Mouse (Mus musculus) thymus, postnatal 14 days (tissue): ENCODE measurements around the gene Lrsam1.

Source experiments
- DNase-seq: peaks from one replicate; pipeline ENCODE4 v3.0.0; 2021

The Lrsam1 gene

DNA sequence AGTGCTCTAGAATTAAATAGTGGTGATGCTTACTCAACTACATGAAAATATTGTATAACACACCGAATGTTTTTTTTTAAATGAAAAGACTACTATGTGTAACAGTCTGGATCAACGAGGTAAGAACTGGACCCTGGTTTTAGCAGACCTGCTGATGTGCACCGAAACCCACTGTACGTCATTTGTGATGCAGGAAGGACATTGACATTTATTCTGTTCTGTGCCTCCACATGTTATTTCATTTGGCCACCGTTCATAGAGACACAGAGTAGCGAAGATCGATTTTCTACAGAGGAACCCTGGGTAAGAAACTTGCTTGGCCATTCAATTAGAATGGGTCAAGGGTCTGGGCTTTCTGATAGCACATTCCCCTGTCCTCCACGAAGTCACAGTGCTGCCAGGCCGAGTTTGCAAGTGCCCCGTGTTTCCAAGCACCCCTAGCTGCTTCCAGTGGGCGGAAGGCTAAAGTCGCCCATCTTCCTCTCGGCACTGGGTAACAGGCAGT, 4.8 kb upstream of the Lrsam1 start:
- DNase-seq, result no peak

DNA sequence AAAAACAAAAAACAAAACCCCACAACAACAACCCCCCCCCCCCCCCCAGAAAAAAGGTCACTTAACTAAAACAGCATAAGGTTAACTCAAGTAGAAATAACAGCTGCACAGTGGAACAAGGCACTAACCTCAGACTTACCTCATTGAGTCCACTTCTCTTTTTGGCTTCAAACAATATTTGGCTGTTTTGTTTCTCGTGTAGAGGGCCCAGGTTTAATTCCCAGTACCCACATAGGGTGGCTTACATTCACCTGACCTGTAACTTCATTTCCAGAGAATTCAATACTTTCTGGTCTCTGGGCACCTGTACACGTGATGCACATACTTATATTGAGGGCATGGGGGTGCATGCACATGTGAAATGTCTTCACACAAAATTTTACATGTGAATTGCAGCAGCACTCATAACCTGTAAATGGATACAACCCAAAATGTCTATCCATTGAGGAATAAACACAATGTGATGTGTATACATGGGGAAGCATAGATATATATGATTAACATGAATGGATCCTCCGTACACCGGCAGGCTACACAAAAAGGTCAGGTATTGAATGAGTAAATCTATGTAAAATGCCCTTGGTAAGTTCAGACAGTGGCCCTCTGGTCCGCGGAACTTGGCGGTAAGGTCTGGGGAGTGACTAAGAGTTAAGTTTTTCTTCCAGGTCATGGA, 4.2 kb upstream of the Lrsam1 start:
- DNase-seq, result no peak

DNA sequence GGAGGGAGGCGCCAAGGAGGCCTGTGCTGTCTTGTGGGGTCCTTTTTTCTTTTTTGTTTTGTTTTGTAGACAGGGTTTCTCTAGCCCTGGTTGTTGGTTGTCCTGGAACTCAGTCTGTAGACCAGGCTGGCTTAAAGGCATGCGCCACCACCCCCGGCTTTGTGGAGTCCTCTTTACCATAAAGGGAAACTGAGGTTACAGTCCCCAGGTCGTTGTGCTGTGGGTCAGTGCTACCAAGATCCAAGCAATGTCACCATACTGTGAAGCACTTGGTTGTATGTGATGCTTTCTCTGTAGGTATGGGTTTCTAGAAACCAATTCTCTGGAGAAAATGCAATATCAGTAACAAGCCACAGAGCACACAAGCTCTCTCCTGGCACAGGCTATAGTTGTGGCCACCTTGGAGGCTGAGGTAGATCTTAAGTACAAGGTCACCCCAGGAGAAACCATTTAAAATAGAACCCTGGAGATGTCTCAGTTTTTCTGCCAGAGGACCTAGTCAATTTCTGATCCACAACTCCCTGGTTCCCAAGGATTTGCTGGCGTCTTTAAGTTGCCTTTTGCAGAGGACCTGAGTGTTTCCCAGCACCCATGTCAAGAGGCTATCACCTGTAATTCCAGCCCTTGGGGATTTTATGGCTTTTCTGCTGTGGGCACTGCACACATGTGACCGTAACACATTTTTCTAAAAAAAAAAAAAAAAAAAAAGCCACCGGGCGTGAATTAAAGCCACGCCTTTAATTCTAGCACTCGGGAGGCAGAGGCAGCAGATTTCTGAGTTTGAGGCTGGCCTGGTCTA, 3.4 kb upstream of the Lrsam1 start:
- no peak for DNase-seq

DNA sequence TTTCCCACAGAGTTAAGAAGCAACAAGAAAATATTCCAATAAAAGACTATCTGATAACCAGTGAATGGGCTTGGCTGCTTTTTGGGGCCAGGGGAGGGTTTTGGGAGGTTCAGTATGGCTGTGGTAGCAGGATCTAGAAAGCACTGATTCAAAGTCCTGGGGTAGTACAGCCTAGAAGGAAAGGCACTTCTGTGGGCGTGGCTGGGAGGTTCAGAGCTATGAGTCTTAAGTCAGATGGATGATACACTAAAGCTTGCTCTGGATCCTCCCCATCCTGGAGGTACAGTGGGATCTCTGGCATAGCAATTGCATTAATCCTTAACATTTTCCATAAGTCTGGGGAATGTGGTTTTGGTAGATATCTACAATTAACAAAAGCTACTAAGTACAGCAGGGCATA, 2.6 kb upstream of the Lrsam1 start:
- no peak for DNase-seq

DNA sequence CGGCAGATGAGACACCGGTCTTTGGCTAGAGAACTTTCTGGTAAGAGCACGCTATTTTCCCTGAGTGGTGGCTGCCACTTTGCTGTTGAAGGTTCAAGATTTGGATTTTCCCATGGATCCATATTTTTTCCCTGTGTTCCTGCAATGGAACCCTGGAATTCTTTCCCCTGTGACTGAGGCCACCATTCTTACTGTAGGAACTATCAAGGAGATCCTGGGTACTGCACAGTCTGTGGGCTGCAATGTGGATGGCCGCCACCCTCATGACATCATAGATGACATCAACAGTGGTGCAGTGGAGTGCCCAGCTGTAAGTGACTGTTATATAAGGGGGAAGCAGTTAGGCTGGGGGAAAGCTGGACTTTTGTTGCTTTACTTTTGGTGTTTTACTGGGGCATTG, 2.1 kb upstream of the Lrsam1 start:
- DNase-seq, result no peak

DNA sequence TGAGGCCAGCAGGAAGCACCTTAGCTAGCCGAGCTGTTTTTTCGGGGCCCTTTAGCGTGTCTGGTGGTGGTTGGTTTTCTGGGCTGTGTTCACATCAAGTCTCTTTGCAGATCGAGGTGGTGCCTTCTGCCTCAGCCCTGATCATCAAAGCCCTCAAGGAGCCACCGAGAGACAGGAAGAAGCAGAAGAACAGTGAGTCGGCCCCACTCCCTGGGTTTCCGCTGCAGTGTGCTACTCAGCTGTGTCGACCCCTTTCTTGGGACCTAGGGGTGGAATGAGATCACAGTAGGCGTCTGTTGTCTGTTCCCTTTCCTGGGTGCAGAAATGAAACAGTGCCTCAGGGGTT, 1.4 kb upstream of the Lrsam1 start:
- peak; percentile 79 for DNase-seq

DNA sequence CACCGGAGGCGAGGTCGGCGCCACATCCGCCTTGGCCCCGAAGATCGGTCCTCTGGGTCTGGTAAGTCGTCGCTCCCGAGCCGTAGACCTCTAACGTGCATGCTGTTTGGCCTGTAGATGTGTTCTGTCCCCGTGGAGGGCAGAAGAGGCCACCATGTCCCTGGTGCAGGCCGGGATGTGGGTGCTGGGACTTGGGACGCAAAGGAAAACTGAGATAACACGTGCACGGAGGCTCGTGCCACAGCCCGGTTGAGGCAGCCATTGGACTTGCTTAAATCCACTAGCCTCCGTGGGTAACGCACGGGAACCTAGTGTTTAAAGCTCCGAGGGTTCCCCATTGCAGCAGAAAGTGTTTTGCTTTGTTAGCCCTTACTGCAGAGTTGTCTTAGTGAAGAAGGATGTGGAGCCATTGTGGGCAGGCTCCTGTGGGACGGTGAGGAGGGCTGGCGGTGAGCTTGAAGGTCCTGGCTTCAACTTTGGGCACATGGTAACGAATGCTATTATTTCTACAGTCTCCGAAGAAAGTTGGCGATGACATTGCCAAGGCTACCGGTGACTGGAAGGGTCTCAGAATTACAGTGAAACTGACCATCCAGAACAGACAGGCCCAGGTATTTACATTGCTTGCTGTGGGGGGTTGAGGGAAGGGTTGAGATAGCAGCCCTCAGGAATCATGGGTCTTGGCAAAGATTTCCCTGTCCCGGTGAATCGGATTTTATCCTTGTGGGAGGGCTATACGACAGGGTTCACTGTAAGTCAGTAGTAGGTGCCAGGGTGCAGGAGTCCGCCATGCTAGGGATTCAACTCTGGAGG, 854 bp upstream of the Lrsam1 start:
- DNase-seq, result no peak

DNA sequence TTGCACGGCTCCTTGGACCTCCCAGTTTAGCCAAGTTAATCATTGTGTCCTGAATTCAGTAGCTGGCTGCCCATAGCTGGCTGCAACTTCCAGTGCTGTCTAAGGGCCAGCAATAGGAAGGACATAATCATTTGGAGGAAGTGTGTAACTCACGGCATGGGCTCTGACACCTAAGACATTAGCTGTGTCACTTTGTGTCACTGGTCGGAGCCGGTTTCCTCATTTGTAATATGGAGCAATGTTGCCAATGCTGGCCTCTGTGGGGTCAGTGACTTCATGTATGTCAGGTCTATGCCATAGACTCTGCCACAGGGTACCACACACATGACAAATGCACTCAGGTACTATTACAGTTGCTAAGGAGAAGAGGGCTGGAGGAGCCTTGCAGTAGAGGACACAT, 1.1 kb downstream of the Lrsam1 start:
- no peak for DNase-seq

DNA sequence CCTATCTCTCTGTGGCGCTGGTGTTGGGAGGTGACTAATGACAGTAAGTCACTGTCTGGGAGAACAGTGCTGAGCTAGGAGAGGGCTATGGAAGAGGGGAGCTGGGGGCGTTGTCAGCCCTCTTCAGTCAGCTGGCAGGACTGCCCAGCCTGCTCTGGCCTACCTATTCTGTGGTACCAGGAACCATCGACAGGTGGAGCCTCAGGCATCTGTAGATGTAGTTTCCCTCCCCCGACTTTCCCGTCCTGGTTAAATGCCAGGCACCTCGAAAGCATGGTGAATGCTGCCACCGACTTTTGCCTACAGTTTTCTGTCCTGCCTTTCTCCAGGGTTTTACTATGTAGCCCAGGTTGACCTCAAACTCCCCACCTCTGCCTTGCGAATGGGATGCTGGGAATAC, 4.1 kb downstream of the Lrsam1 start:
- DNase-seq, result no peak

DNA sequence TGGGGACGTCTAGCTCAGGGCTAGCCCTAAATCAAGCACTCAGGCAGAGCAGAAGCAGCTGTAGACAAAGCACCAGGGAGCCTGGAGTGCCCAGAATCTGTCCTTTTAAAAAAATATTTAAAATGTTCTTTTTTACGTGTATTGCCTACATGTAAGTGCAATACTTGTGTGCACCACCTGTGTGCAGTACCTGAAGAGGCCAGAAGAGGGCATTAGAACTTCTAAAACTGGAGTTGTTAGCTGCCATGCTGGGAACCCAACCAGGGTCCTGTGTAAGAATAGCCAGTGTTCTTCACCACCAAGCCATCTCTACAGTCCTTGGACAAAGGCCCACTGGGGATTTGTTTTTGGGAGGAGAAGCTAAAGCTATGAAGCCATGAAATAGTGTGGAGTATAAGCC, 6.8 kb downstream of the Lrsam1 start:
- DNase-seq, result peak; percentile 30

DNA sequence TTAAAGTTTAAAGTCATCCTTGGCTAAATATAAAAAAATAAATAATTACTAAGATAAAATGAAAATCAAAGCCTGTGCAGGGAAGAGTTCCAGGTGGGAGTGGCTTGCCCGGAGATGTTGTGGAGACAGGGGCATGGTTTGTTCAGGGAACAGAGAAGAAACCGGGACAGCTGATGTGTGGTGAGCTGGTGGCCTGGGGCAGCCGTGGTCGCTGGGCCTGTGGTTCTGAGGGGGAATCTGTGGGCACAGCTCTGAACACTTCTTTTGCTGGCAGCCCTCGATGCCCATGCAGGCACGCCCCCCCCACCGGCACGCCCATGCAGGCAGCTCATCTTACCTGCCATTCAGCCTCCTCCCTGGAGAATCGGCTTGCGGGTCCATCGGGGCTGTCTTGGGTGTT, 14.0 kb downstream of the Lrsam1 start:
- DNase-seq, result no peak

DNA sequence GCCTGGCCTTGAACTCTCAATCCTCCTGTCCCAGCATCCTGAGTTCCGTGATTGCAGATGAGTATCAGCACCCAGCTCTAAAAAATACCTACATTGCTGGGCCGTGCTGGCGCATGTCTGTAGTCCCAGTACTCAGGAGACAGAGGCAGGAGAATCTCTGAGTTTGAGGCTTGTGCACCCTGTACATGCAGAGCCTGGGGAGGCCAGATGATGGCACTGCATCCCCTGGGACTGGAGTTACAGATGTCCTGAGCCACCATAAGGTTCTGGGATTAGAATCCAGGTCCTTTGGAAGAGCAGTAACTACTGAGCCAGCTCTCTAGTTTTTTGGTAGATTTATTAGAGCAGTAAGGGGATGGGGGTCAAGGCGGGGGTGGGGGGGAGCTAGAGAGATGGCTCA, 20.9 kb downstream of the Lrsam1 start:
- no peak for DNase-seq

DNA sequence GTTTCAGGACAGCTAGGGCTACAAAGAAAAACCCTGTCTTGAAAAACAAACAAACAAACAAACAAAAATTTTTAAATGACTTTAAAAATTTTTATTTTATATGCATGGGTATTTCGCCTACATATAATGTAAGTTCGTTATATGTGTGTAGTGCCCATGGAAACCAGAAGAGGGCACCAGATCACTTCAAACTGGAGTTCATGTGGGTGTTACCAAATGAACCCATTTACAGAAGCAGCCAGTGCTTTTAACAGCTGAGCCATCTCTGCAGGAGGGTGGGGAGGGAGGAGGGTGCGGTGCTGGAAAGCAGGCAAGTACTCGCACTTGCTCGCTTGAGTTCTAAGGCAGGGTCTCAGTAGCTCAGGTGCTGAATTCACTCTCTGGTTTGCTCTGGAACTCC, 22.0 kb downstream of the Lrsam1 start:
- peak; percentile 76 for DNase-seq

DNA sequence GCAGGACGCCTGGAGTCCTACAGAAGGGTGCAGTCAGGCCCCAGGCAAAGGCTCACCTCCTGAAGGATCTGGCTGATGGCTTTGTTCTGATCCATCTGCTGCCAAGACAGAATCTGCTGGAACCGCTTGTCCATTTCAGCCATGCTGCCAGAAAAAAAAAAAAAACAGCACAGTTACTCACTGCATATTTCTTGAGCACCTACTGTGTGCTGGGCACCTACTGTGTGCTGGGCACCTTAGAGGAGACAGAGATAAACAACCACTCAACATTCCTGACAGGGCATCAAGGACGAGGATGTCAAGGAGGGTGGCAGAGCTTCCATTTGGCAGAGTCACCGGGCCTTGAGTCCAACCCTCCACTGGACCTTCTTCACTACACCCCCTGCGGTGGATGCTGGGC, 22.7 kb downstream of the Lrsam1 start:
- no peak for DNase-seq

DNA sequence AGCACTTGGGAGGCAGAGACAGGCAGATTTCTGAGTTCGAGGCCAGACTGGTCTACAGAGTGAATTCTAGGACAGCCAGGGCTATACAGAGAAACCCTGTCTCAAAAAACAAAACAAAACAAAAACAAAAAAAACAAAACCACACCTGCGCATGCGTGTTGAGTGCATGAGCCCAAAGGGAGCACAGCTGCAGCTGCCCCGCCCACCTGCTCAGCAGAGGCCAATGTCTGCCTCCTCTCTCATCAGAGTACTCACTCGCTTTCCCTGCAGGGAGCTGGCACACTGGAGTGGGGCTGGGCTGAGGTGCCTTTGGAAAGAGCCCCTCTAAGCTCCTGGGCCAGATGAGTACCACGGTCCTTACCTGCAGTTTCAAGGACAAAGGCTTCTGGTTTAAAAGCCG, 29.7 kb downstream of the Lrsam1 start:
- DNase-seq, result peak; percentile 89

DNA sequence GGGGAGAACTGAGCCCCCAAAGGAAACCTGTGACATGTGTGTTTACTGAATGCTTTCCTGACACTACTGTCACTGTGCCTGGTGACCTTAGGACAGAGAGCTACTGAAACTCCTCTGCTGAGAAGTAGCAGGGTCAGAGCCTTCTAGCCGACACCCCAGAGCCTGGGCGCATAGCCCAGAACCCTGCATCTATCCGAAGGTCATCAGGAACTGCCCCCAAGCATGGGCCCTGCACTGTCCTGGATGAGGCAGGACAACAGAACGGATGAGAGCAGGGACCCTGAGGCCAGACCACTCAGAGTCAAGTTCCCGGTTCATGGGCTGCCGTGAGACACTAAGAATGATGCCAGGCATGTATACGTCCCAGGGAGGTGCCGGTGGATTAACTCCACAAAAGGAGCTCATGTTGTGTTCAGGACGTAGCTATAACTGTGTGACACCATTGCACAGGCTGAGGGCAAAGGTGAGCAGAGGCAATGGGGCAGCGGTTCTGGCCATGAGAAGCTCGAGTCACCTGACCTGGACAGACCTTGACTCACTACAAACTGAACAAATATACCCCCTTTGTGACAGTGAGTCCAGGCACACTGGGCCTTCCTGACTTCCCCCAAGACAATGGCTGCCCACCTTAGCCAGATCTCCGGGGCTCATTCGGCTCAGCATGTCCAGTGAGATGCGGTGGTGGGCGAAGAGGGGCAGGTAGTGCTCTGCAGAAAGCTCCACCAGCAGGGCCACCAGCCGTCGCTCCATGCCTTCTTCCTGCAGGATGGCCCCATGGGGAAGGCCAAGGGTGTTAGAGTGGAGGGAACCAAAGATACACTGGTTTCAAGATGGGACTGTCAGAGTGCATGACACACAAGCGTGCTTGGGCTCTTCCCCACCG, 32.2 kb downstream of the Lrsam1 start:
- no peak for DNase-seq

DNA sequence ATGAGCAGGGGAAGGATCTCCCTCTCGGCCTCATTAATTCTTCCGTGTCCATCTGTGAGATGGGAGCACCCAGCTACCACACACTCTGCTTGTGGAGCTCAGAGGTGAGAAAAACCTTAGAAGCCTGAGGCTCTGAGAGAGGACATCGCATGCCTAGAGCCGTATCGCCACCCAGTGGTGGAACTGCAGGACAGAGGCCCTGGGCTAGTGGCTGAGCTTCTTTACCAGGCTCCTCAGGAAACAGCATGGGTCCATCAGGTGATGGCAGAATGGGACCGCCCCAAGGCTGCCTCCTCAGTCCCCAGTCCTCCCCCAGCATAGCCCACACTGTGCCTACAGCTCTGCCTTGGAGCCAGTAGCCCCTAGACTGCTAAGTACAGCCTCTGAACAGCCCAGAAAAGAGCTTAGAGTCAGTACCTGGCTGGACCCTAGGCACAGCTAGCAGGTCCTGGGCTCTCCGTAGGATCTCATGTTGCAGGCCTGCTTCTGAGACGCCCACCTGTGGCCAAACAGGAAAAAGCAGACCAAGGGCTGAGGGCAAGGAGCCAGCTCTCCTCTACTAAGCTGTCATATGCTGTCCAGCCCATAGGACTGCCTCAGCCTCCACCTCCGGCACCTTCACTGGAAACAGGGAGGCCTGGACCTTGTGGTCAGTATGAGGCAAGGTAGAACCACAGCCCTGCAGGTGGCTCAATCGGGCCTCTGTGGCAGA, 33.0 kb downstream of the Lrsam1 start:
- DNase-seq, result peak; percentile 78

DNA sequence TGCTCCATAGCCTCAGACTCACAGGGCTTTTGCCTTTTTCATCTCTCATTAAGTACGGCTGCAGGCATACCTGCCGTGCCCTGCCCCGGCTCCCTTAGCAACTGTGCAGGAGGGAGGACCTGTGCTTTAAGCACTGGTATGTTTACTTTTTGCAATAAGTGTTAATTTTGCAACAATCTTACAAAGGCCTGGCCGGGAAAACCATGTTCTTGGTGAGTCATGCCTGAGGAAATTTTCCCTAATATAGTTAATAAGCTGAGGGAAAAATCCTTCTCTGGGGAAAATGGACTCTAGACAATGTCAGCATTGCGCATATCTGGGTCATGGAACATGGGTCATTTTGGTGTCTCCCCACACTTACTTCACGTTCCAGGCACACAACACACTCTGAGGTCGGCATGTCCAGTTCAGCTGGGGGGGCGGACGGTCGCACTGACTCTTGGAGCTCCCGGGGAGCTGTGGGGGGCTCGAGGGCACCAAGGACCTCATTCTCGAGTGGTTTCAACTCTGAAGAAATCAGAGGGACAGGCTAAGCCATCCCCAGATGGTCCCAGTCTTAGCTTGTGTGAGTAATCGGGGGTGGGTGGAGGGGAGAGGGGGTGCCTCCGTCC, 33.7 kb downstream of the Lrsam1 start:
- no peak for DNase-seq

DNA sequence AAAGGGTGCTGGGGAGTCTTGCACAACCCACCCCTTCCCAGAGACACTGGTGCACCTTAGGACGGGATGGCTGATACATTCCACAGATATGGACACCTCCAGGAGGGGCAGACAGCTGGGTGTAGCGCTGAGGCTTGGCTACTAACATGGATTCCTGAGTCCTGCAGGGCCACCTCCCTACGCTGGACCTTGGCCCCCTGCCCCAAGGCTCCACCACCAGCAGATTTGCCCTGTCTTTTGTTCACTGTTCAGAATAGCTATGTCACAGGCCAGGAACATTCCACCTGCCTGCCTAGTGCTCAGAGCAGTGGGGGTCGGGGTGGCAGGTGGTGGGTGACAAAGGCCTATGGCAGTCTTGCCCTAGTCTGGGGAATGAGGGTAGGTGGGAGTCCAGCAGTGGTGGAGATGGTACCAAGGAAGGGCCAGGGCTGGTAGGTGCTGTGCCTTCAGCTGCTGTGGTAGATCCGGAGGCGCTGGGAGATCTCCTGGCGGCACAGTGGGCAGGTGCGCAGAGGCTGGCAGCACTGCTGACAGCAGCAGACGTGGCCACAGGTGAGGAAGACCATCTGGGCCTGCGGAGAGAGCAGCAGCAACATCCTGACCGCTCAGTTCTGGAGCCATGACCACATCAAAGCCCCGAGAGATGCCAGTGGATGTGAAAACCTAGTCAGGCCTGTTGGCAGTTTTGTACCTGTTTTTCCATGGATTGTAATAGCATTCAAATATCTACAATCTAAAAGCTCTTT, 34.9 kb downstream of the Lrsam1 start:
- peak; percentile 70 for DNase-seq

DNA sequence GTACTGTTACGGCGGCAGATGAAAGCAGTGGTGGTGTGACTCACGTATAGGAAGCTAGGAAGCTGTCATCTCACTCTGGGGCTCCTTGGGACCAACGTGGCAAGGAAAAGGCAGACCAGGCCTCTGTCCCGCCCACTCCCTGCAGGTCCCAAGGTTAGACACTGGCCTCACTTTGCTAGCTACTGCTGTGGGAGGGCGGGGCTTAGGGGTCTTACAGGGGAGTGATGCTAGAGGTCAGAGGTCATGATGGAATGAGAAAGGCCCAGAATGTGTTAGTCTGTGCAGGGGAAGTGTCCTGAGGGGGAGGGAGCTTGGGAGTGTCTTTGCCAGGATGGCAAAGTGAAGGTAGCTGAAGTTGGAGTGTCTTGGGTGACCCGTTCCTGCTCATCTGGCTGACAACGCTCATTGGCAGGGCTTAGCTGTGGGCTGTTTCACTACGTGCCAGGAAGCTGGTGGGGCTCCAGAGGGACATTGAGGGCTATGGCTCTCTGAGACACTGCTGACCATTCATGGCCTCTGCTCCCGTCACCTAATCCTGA, 37.0 kb downstream of the Lrsam1 start:
- DNase-seq, result no peak
